In the genomic region with DNA sequence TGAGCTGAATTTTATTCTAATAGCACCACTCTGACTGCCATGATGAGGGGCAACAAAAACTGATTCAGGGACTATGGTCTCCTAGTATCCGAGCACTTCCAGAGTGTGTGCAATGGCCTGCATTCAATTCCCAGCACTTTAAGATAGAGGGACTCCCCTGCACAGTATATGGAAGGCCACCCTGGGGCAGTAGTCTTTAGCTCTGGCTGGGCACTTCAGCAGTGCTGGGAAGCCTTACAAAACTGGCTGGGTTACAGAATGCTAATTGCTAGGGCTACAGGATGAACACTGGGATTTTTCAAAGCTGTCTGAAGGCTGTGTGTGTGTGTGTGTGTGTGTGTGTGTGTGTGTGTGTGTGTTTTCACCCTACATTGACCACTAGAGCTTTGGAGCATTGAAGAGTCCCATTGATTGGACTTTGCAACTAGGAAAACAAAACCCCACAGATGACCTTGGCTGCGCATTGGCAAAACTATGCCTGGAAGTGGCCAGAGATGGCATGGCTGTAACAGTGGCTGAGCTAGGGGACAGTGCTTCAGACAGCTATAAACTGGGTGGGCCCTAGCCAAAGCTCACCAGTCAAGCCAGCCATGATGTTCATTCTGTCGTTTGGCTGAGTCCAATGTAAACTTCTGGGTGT, we compare ENCODE assay signal across 22 mouse cellular contexts.
DNase-seq lines count a peak whose midpoint lies in the region; ATAC-seq lines count a peak whose summit lies in the region.
"Had no signal": no experiment of that assay in that cellular context is flagged by ENCODE, and none has a peak within 500 bp of the region (broad histone marks: within the 10 kb centered on the region; RNA-seq: fewer than 3 reads in every experiment).

No protein-coding gene starts in this region.

- no peak overlapping the region for H3K4me2 ChIP-seq in midbrain, embryonic 11.5 days
- no peak overlapping the region for H3K4me2 ChIP-seq in midbrain, embryonic 15.5 days
- H3K4me2 ChIP-seq: embryonic facial prominence, embryonic 13.5 days; heart, embryonic 15.5 days; neural tube, embryonic 13.5 days had no signal

- H3K4me1 ChIP-seq in midbrain, embryonic 11.5 days (ENCODE audit: control insufficient read depth, insufficient read depth, low read length), result no peaks in the 10 kb centered on the region
- peaks cover 13% of the 10 kb centered on the region; the same call in 1 of the 2 replicates for H3K4me1 ChIP-seq in midbrain, embryonic 10.5 days
- H3K4me1 ChIP-seq in midbrain, embryonic 15.5 days, result no peaks in the 10 kb centered on the region
- H3K4me1 ChIP-seq: embryonic facial prominence, embryonic 13.5 days; heart, embryonic 15.5 days; neural tube, embryonic 13.5 days had no signal

- H3K36me3 ChIP-seq in midbrain, embryonic 11.5 days (ENCODE audit: control insufficient read depth, insufficient read depth, low read length), result no peaks in the 10 kb centered on the region
- no peaks in the 10 kb centered on the region for H3K36me3 ChIP-seq in midbrain, embryonic 10.5 days
- no peaks in the 10 kb centered on the region for H3K36me3 ChIP-seq in midbrain, embryonic 15.5 days (replicated peaks)
- H3K36me3 ChIP-seq: embryonic facial prominence, embryonic 13.5 days; heart, embryonic 15.5 days; neural tube, embryonic 13.5 days had no signal

- no peak for DNase-seq in frontal cortex, postnatal 36 days (ENCODE audit: low spot score in 2 of 2)
- no peak for DNase-seq in midbrain, embryonic 11.5 days (ENCODE audit: low spot score, missing footprints)
- DNase-seq in midbrain, embryonic 10.5 days (ENCODE audit: low spot score), result no peak
- DNase-seq in brain, adult 2 months (ENCODE audit: low read depth, low spot score), result peak; percentile 60
- DNase-seq in urinary bladder, postnatal 25 days (ENCODE audit: low spot score), result no peak
- DNase-seq in adrenal gland, adult (ENCODE audit: inconsistent age in 2 of 2, low spot score in 1 of 2), result no peak
- DNase-seq: adrenal gland, postnatal 25 days; B cell, adult 2 months; cerebellum, adult 8-10 months; heart, adult 2 months; kidney, adult 8-10 months; kidney, postnatal 4 days; lung, adult 2 months; lung, postnatal 4 days; right cerebral cortex, postnatal 4 days had no signal

- no peak overlapping the region for H3K27ac ChIP-seq in midbrain, embryonic 11.5 days (ENCODE audit: low read depth, low read length)
- no peak overlapping the region for H3K27ac ChIP-seq in midbrain, embryonic 10.5 days (replicated peaks)
- no peak overlapping the region for H3K27ac ChIP-seq in midbrain, embryonic 15.5 days
- H3K27ac ChIP-seq: embryonic facial prominence, embryonic 13.5 days; heart, adult 2 months; heart, embryonic 15.5 days; neural tube, embryonic 13.5 days had no signal

- no peak overlapping the region for H3K4me3 ChIP-seq in midbrain, embryonic 11.5 days (ENCODE audit: low read depth, low read length)
- H3K4me3 ChIP-seq in midbrain, embryonic 10.5 days, result no peak overlapping the region
- no peak overlapping the region for H3K4me3 ChIP-seq in midbrain, embryonic 15.5 days
- H3K4me3 ChIP-seq: embryonic facial prominence, embryonic 13.5 days; heart, adult 2 months; heart, embryonic 15.5 days; neural tube, embryonic 13.5 days had no signal

- H3K9ac ChIP-seq in midbrain, embryonic 11.5 days (ENCODE audit: low read length), result no peak overlapping the region
- H3K9ac ChIP-seq in midbrain, embryonic 15.5 days, result no peak overlapping the region
- H3K9ac ChIP-seq: embryonic facial prominence, embryonic 13.5 days; heart, embryonic 15.5 days; neural tube, embryonic 13.5 days had no signal

- no peaks in the 10 kb centered on the region for H3K9me3 ChIP-seq in midbrain, embryonic 11.5 days (ENCODE audit: control insufficient read depth, low read length)
- H3K9me3 ChIP-seq in midbrain, embryonic 10.5 days (replicated peaks), result no peaks in the 10 kb centered on the region
- H3K9me3 ChIP-seq in midbrain, embryonic 15.5 days, result no peaks in the 10 kb centered on the region
- H3K9me3 ChIP-seq: embryonic facial prominence, embryonic 13.5 days; heart, embryonic 15.5 days; neural tube, embryonic 13.5 days had no signal

- H3K27me3 ChIP-seq in midbrain, embryonic 11.5 days (ENCODE audit: control insufficient read depth, insufficient read depth, low read length), result no peaks in the 10 kb centered on the region
- H3K27me3 ChIP-seq in midbrain, embryonic 10.5 days (ENCODE audit: low read depth, poor library complexity, severe bottlenecking), result no peaks in the 10 kb centered on the region
- no peaks in the 10 kb centered on the region for H3K27me3 ChIP-seq in midbrain, embryonic 15.5 days (replicated peaks)
- H3K27me3 ChIP-seq: embryonic facial prominence, embryonic 13.5 days; heart, embryonic 15.5 days; neural tube, embryonic 13.5 days; Patski had no signal

- WGBS in midbrain, embryonic 11.5 days, result 88% methylated on average over 3 of the region's 3 CpGs
- WGBS in midbrain, embryonic 10.5 days, result 82% methylated on average over 3 of the region's 3 CpGs
- WGBS in midbrain, embryonic 15.5 days, result 59% methylated on average over 3 of the region's 3 CpGs

- ATAC-seq in frontal cortex, adult (ENCODE audit: low TSS enrichment), result peak; percentile 32; the same call in 1 of the 2 replicates
- ATAC-seq in midbrain, embryonic 11.5 days (ENCODE audit: low FRiP score), result peak; percentile 18; the same call in 1 of the 2 replicates
- ATAC-seq in midbrain, embryonic 15.5 days (replicated peaks), result peak; percentile 55
- ATAC-seq: activated CD4-positive, CD25-positive, alpha-beta regulatory T cell, adult 4 months had no signal
